7 mouse cellular contexts compared by ENCODE assay signal in genomic region chr1:87541614-87542013, GRCm38 (mm10). TPM values are rescaled to one million over a fixed set of nuclear protein-coding genes. Genes with fewer than 3 reads are reported as not detected.
A peak's percentile ranks its signal among the peaks of the same experiment; 100 is the strongest.
DNase-seq lines count a peak whose midpoint lies in the region; ATAC-seq and TF ChIP-seq lines count a peak whose summit lies in the region.

No protein-coding gene starts in this region.

- intact Hi-C loops in left cerebral cortex, postnatal 25 days (cut with DNase I) = no loop called here

- WGBS in liver, embryonic 12.5 days (ENCODE audit: insufficient replicate concordance) = 23% methylated on average over 7 of the region's 7 CpGs

- no peaks in the 10 kb centered on the region for H3K27me3 ChIP-seq in liver, embryonic 12.5 days (replicated peaks)

- H3K4me1 ChIP-seq in liver, embryonic 12.5 days = no peaks in the 10 kb centered on the region
- H3K4me1 ChIP-seq in ES-E14 (ENCODE audit: control insufficient read depth in 2 of 2, insufficient read depth in 2 of 2, low read length in 2 of 2, poor library complexity in 1 of 2) = no peaks in the 10 kb centered on the region

- no peak overlapping the region for H3K4me2 ChIP-seq in liver, embryonic 12.5 days

- H3K9me3 ChIP-seq in liver, embryonic 12.5 days (replicated peaks) = no peaks in the 10 kb centered on the region
- no peaks in the 10 kb centered on the region for H3K9me3 ChIP-seq in ES-E14 (ENCODE audit: control insufficient read depth, insufficient read depth, low read depth, low read length)

- H3K27ac ChIP-seq in liver, embryonic 12.5 days = no peak overlapping the region
- no peak overlapping the region for H3K27ac ChIP-seq in ES-E14 (ENCODE audit: insufficient read depth, low read depth, low read length, poor library complexity, severe bottlenecking)

- no peak overlapping the region for H3K4me3 ChIP-seq in liver, embryonic 12.5 days
- no peak overlapping the region for H3K4me3 ChIP-seq in ES-E14 (ENCODE audit: insufficient read depth in 1 of 2, low read depth in 1 of 2, low read length in 2 of 2, poor library complexity in 1 of 2, severe bottlenecking in 1 of 2)

- H3K9ac ChIP-seq in liver, embryonic 12.5 days = no peak overlapping the region
- no peak overlapping the region for H3K9ac ChIP-seq in ES-E14 (ENCODE audit: insufficient read depth, low read depth, low read length, poor library complexity, severe bottlenecking)

- DNase-seq in liver (peak; percentile 16), ES-E14 (ENCODE audit: low read depth, low spot score) (peak; percentile 89)
- DNase-seq in adrenal gland, adult 8-10 months = peak; percentile 21
- peak; percentile 66 for DNase-seq in embryo, embryonic 10.5 days (ENCODE audit: low spot score)
- peak; percentile 38 to 74 for DNase-seq in left cerebral cortex, postnatal 25 days (ENCODE audit: low spot score in 2 of 2)
- DNase-seq in thymus, postnatal 14 days = peak; percentile 30

- 0 out of 2 replicates have a peak, but pooled peaks cover 3% of the 10 kb centered on the region for H3K36me3 ChIP-seq in liver, embryonic 12.5 days
- H3K36me3 ChIP-seq in ES-E14 (ENCODE audit: control insufficient read depth, insufficient read depth, low read length, poor library complexity, severe bottlenecking) = no peaks in the 10 kb centered on the region

- in situ Hi-C loops in ES-E14 (cut with MboI; ENCODE audit: low sequenced_read_pairs in 2 of 2, unreplicated experiment in 2 of 2) = no loop called here

- no peak for ATAC-seq in liver, embryonic 12.5 days

TF ChIP-seq in ES-E14, 5 proteins besides CTCF, POLR2A, EP300 and RAD21:
- TF ChIP-seq ZC3H11A (IDR thresholded peaks at IDR 0.05; ENCODE audit: borderline replicate concordance, low read depth, low read length) (0 out of 2 replicates have a peak, but pooled peaks have one; percentile 14), ZNF384 (IDR thresholded peaks at IDR 0.05; ENCODE audit: low read depth, low read length) (no peak)

RNA-seq across cellular contexts. Expression of gene Neu2, which starts 31.9 kb away (rescaled TPM):
- polyA plus RNA-seq in liver, embryonic 12.5 days (2016; fragmentation: Nextera tagmentation; extraction: Ambion mirVana) = 0.43 and 0.67 TPM in 2 replicates
- not detected in 2 replicates for total RNA-seq in ES-E14 (2012; rRNA removed)
- not detected for total RNA-seq in adrenal gland, adult 8-10 months (2022)
- 1 to 10 TPM; 7.3 to 9.7 TPM for total RNA-seq in left cerebral cortex, postnatal 25 days (2021)

RNA-seq across cellular contexts. Expression of gene Ngef, which starts 32.1 kb away (rescaled TPM):
- 2.5 and 2.9 TPM in 2 replicates for polyA plus RNA-seq in liver, embryonic 12.5 days (2016; fragmentation: Nextera tagmentation; extraction: Ambion mirVana)
- total RNA-seq in ES-E14 (2012; rRNA removed) = 0.74 and 1.2 TPM in 2 replicates
- total RNA-seq in adrenal gland, adult 8-10 months (2022) = under 1 TPM; 0.20 to 0.95 (median 0.52) TPM
- 100 to 1,000 TPM; 333 to 376 TPM for total RNA-seq in left cerebral cortex, postnatal 25 days (2021)

Comparison
In these comparisons a context has a peak if more than half of its experiments do, and no peak if none do; other contexts are left out.
1. DNase-seq: peak in every context shown above with its lines; median percentile 89 in ES-E14; 66 in embryo, embryonic 10.5 days; 56 in left cerebral cortex, postnatal 25 days; 30 in thymus, postnatal 14 days; 21 in adrenal gland, adult 8-10 months; 16 in liver.
2. RNA of gene Ngef, which starts 32.1 kb away (total RNA-seq): 333 to 376 TPM in left cerebral cortex, postnatal 25 days; 0.74 to 1.2 TPM in ES-E14 and 0.20 to 0.95 TPM in adrenal gland, adult 8-10 months; every median in the first group is over 100 times any median in the second.